Mouse (Mus musculus) thymus, adult 2 months (tissue): ENCODE data around the gene Cend1.

Experiments
- CTCF ChIP-seq: fragments of 200-500 bp; IDR thresholded peaks from 2 replicates; pipeline ENCODE4 v1.5.1; 2012; ENCODE audit warnings: mild to moderate bottlenecking, control low read depth, low read length, moderate library complexity, borderline replicate concordance; ENCODE audit not compliant: control insufficient read depth, poor library complexity, insufficient read depth; ENCODE audit errors: extremely low read depth
- POLR2A ChIP-seq: fragments of 200-500 bp; IDR thresholded peaks from 2 replicates; pipeline ENCODE4 v1.6.1; 2012; ENCODE audit warnings: mild to moderate bottlenecking, low read length, control low read depth, moderate library complexity; ENCODE audit not compliant: control insufficient read depth, poor library complexity, insufficient read depth; ENCODE audit errors: extremely low read depth

DNA sequence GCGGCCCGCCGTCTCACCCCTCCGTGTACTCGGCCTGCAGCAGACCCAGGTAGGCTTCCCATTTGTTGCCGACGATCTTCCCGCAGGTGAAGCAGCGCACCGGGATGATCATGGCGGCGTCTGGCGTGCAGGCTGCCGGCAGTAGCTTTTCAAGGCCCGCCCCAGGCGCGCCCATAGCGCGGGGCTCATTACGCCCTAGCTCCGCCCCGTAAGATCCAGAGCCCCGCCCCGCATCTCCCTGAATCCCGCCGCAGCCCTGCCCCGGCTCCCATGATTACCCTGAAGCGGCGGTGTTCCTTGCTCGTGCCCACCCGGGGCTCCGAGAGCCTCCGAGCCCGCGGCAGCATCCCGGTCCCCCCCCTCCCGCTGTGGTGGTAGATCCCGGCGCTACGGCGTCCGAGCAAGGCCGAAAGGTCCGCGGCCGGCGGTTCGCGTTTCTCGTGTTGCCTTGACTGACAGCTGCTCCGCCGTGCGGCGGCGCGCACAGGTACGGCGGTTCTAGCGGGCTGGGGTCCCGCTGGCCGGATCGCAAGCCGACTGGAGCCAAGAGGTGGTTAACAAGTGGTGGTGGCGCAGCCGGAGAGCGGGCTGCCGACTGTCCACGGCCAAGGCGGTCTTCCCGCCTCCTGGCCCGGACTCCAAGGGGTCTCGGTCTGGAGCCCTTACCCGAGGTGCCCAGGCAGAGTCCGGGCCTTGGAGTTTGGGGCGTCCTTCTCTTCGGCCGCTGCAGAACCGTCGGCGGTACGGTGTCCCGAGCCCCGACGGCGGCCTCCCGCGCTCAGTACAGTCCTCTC, 45.9 kb upstream of the Cend1 start, which contains the start of the genes Polr2l and Tspan4:
- TF ChIP-seq POLR2A (peak; percentile 62), CTCF (peak; percentile 48; the same call in 1 of the 2 replicates)
